Mouse (Mus musculus): ENCODE data around the gene Foxi2. TPM values are rescaled to one million over a fixed set of nuclear protein-coding genes. Genes with fewer than 3 reads are reported as not detected.

Foxi2 gene
- total RNA-seq, 2 experiments from 2014 or later, result not detected

Other genes with a start within 250 kb of the Foxi2 start
- gene Nps, start 151.6 kb upstream of the Foxi2 start, total RNA-seq (2021), result not detected
- not detected for gene Clrn3, start 118.3 kb downstream of the Foxi2 start, total RNA-seq (2021)
- gene Ptpre, start 127.2 kb downstream of the Foxi2 start, total RNA-seq (2021), result 1 to 10 TPM; 4.1 to 4.4 TPM